Mouse (Mus musculus) hindbrain, postnatal 0 days (tissue): ENCODE measurements around the gene Spata25. TPM values are rescaled to one million over a fixed set of nuclear protein-coding genes. Genes with fewer than 3 reads are reported as not detected.
A peak's percentile ranks its signal among the peaks of the same experiment; 100 is the strongest.
"Not testable (repeated sequence)": the region's sequence is repeated elsewhere in the genome, so short reads cannot be mapped to it uniquely, and the experiment has no call there.

Experiments
- ATAC-seq: fragments of 200-750 bp; cut with Nextera tagmentation; 2 replicates; pipeline ENCODE4 v1.8.0; 2017; ENCODE audit warnings: mild to moderate bottlenecking, moderate TSS enrichment, moderate library complexity
- DNase-seq: peaks from one replicate; pipeline ENCODE4 v3.0.0-alpha.2; 2015; ENCODE audit warnings: low spot score
- H3K27ac ChIP-seq: fragments of 300-500 bp; sonication (generic); 2 replicates; pipeline ENCODE4 v1.5.1; 2014; ENCODE audit warnings: mild to moderate bottlenecking
- H3K27me3 ChIP-seq: fragments of 300-500 bp; sonication (generic); 2 replicates; pipeline ENCODE4 v1.6.1; 2014; ENCODE audit warnings: low read length, mixed read lengths; ENCODE audit not compliant: insufficient read depth
- H3K36me3 ChIP-seq: fragments of 300-500 bp; sonication (generic); 2 replicates; pipeline ENCODE4 v1.6.1; 2014; ENCODE audit warnings: low read length, mixed read lengths; ENCODE audit not compliant: insufficient read depth
- H3K4me1 ChIP-seq: fragments of 300-500 bp; sonication (generic); 2 replicates; pipeline ENCODE4 v1.6.1; 2014; ENCODE audit warnings: antibody characterized with exemption, low read length, mixed read lengths; ENCODE audit not compliant: insufficient read depth
- H3K4me2 ChIP-seq: fragments of 300-500 bp; sonication (generic); 2 replicates; pipeline ENCODE4 v1.6.1; 2014; ENCODE audit warnings: low read depth, mild to moderate bottlenecking, low read length, moderate library complexity, mixed read lengths
- H3K4me3 ChIP-seq: fragments of 300-500 bp; sonication (generic); 2 replicates; pipeline ENCODE4 v1.5.1; 2014; ENCODE audit warnings: low read length
- H3K9ac ChIP-seq: fragments of 300-500 bp; sonication (generic); replicated peaks from 2 replicates; pipeline ENCODE4 v1.6.1; 2014; ENCODE audit warnings: mild to moderate bottlenecking, low read length, moderate library complexity, mixed read lengths
- H3K9me3 ChIP-seq: fragments of 300-500 bp; sonication (generic); 2 replicates; pipeline ENCODE4 v1.6.1; 2016; ENCODE audit warnings: low read length, mixed read lengths
- CTCF ChIP-seq: IDR thresholded peaks from 2 replicates; pipeline ENCODE4 v1.5.1; 2016; ENCODE audit warnings: antibody characterized with exemption, control low read depth, low read depth
- WGBS: fragments of 180-500 bp; shearing (Covaris S2); extraction: QIAGEN DNeasy Blood & Tissue Kit; methylation state at CpG from one replicate; pipeline ENCODE4 v1.1.7; 2014; 5-methylcytosine and 5-hydroxymethylcytosine counted together
- polyA plus RNA-seq: library from polyadenylated mRNA; unstranded; fragments of >200 nt; fragmentation: Nextera tagmentation; extraction: Ambion mirVana; gene quantifications from 2 replicates; pipeline ENCODE4 v1.2.1, GENCODE M21; 2015
- total RNA-seq: library from RNA; depleted of rRNA; stranded (reverse); fragments of >200 nt; gene quantifications from 2 replicates; pipeline ENCODE4 v1.2.3, GENCODE M21; 2014

Gene Spata25
- total and polyA plus RNA-seq, 2 experiments from 2014 or later = not detected

DNA sequence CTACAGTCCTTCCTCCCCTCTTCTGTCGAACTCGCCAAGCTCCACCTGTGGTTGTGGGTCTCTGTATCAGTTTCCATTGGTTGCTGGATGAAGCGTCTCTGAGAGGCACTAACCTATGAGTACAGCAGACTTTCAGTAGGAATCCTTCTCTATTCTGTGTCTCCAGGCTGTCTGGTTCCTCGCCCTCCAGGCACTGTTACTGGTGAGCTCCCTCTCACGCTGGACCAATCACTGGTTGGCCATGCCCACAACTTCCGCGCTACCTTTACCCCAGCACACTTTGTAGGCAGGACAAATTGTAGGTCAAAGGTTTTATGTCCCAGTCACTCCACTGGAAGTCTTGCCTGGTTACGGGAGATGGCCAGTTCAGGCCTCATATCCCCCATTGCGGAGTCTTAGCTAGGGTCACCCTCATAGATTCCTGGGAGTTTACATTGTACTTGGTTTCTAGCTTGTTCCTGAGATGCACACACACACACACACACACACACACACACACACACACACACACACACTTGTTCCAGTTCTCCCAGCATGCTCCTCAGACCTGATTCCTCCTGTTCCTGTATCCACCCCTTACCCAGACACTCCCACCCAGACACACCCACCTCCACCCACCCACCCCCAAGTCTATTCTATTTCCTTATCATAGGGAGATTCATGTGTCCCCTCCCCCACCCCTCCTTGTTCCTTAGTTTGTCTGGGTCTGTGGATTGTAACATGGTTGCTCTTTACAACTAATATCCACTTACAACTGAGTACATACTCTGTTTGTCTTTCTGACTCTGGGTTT is 31.5 kb upstream of the Spata25 start:
- Histone ChIP-seq H3K27me3 (0 out of 2 replicates have a peak, but pooled peaks cover 11% of the 10 kb centered on the region), H3K4me3 (no peak overlapping the region), H3K9me3 (no peaks in the 10 kb centered on the region), H3K4me2 (no peak overlapping the region), H3K27ac (no peak overlapping the region), H3K9ac (no peak overlapping the region), H3K4me1 (peaks cover 22% of the 10 kb centered on the region; the same call in 1 of the 2 replicates), H3K36me3 (no peaks in the 10 kb centered on the region)
- no peak for ATAC-seq
- TF ChIP-seq CTCF = no peak
- DNase-seq = no peak
- WGBS = 69% methylated on average over 9 of the region's 9 CpGs

DNA sequence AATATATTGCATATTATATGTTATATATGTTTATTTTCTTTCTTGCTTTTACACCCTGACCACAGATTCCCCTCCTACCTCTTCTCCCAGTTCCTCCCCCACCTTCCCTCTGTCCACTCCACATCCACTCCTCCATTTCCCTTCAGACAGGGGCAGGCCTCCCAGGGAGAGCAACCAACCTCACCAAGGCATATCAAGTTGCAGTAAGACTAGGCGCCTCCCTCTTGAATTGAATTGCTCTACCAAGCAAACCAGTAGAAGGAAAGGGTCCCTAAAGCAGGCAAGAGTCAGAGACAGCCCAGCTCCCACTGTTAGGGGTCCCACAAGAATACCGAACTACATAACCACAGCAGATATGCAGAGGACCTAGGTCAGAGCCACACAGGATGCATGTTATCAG is 30.8 kb upstream of the Spata25 start:
- 71% methylated on average over 2 of the region's 2 CpGs for WGBS
- no peaks in the 10 kb centered on the region for H3K9me3 ChIP-seq
- no peak overlapping the region for H3K9ac ChIP-seq
- peaks cover 22% of the 10 kb centered on the region; the same call in 1 of the 2 replicates for H3K4me1 ChIP-seq
- ATAC-seq (no peak), DNase-seq (no peak)
- 0 out of 2 replicates have a peak, but pooled peaks cover 13% of the 10 kb centered on the region for H3K27me3 ChIP-seq
- TF ChIP-seq CTCF = no peak
- no peak overlapping the region for H3K27ac ChIP-seq
- no peak overlapping the region for H3K4me3 ChIP-seq
- H3K36me3 ChIP-seq = no peaks in the 10 kb centered on the region
- no peak overlapping the region for H3K4me2 ChIP-seq

DNA sequence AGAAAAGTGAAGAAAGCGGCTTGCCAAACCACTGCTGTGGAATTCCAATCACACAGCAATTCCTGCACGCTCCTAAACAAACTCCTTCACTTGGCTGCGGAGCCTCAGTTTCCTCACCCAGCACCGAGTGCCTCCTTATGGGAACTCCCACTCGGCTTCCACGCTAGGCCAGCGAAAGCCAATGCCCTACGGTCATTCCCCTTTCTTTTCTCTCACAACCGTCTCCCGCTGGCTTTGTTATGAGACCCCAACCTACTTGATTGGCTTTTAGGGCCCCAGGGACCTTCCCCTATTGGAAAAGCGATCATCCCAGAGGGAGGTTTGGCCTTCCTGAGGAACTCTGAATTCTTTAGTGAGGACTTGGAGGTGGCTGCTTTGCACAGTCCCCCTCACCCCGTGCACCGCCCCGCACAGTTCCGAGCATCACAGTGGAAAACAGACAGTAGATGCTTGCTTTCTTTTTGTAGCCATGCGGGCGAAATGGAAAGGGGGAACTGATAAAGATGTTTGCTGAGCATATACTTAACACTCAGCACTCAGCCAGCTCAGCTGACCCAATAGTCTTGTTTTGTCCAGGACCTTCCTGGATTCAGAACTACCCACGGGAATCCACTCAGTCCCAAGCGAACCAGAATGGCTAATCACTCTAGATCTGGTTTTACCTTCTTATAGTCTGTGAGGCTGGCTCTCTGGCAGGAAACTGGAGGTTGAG is 29.7 kb upstream of the Spata25 start:
- H3K9me3 ChIP-seq = no peaks in the 10 kb centered on the region
- H3K9ac ChIP-seq = peak overlapping the region; percentile 53
- H3K4me1 ChIP-seq = peaks cover 22% of the 10 kb centered on the region; the same call in 1 of the 2 replicates
- 2% methylated on average over 19 of the region's 19 CpGs for WGBS
- ATAC-seq (no peak), DNase-seq (no peak)
- H3K27me3 ChIP-seq = 0 out of 2 replicates have a peak, but pooled peaks cover 13% of the 10 kb centered on the region
- H3K4me2 ChIP-seq = peak overlapping the region; percentile 97
- H3K4me3 ChIP-seq = peak overlapping the region; percentile 50
- no peak for TF ChIP-seq CTCF
- no peaks in the 10 kb centered on the region for H3K36me3 ChIP-seq
- no peak overlapping the region; the same call in 1 of the 2 replicates for H3K27ac ChIP-seq

DNA sequence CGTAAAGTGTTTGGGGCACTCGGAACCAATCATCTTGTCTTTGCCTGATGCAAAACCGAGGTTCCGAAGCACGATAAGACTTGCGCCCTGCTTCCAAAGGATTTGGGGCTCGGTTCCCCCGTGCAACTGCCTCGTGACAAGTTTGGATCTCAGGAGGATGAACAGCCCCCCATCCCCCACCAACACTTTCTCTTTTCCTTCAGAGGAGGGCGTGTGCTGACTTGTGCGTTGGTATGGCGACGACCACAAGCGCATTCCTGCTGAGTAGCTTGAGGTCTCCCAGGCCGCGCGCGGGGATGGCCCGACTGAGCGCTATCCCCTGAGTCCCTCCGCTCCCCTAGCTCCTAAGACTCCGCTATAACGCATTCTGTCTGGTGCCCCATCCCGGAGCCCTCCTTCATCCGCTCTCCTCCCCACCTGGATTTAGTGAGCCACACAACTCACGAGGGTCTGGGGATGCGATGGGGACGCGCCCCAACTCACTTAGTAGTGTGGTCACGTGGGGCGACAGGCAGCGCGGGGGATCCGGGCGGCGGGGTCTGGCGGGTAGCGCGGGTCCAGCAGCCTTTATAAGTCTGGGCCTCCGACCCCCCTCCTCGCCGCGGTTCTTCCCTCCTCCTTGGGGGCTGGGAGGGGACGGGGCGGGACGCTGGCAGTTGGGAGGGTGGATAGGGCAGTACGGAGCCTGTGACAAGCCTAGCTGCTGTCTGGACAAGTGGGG is 28.9 kb upstream of the Spata25 start, which contains the start of gene Pltp:
Pltp (minus strand) TSS at position 611 of the 721 bp plus-strand sequence.
- DNase-seq (peak; percentile 64), ATAC-seq (peak; percentile 86)
- Histone ChIP-seq H3K9ac (peak within 1 kb of the TSS; percentile 53), H3K4me2 (peak within 1 kb of the TSS; percentile 97), H3K36me3 (no peaks in the 10 kb centered on the region), H3K27ac (peak within 1 kb of the TSS; percentile 58; the same call in 1 of the 2 replicates), H3K4me3 (peak within 1 kb of the TSS; percentile 50), H3K27me3 (0 out of 2 replicates have a peak, but pooled peaks cover 13% of the 10 kb centered on the region), H3K4me1 (peaks cover 22% of the 10 kb centered on the region; the same call in 1 of the 2 replicates), H3K9me3 (no peaks in the 10 kb centered on the region)
- under 1% methylated on average over 47 of the region's 47 CpGs for WGBS
- TF ChIP-seq CTCF = peak; percentile 10; the same call in 1 of the 2 replicates

DNA sequence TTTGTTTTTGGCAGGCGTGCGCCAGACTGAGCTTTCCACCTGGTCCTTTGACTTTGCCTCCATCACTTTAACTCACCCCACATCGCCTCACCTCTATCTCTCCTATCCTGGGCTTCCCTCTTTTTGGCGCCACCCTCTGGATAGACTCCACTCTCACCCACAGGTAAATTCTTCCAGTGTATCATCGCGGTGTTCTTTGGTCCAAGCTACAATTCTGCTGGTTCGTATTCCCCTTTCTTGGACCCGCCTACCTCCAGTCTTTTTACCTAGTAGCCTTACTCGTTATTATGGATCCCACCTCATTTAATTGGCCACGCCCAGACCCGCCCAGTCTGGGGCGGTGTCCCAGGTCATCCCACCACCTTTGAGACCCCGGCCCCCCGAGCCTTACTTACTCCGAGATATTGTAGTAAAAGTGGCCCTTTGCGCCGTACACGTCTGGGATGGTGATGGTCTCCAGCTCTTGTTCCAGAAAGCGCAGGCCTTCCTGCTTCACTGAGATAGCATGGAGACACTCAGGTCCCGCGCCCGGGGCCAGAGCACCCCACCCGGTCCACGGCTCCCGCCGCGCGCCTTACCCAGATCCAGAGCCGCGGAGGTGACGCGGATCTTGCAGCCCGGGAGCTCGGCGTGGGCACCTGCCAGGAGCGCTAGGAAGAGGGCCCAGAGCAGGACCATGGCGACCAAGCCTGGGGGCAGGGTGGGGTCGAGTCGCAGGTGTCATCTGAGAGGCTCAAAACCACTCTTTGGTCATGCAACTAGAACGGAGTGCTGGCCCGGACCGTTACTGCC is 28.2 kb upstream of the Spata25 start:
- H3K9ac ChIP-seq = peak overlapping the region; percentile 53; the same call in 1 of the 2 replicates
- H3K4me2 ChIP-seq = peak overlapping the region; percentile 97
- peak overlapping the region; percentile 58; the same call in 1 of the 2 replicates for H3K27ac ChIP-seq
- WGBS = under 1% methylated on average over 42 of the region's 42 CpGs
- ATAC-seq (peak; percentile 31), DNase-seq (peak; percentile 34)
- peak; percentile 39; the same call in 1 of the 2 replicates for TF ChIP-seq CTCF
- no peaks in the 10 kb centered on the region for H3K36me3 ChIP-seq
- peak overlapping the region; percentile 50 for H3K4me3 ChIP-seq
- H3K4me1 ChIP-seq = peaks cover 18% of the 10 kb centered on the region; the same call in 1 of the 2 replicates
- no peaks in the 10 kb centered on the region for H3K9me3 ChIP-seq
- H3K27me3 ChIP-seq = 0 out of 2 replicates have a peak, but pooled peaks cover 13% of the 10 kb centered on the region

DNA sequence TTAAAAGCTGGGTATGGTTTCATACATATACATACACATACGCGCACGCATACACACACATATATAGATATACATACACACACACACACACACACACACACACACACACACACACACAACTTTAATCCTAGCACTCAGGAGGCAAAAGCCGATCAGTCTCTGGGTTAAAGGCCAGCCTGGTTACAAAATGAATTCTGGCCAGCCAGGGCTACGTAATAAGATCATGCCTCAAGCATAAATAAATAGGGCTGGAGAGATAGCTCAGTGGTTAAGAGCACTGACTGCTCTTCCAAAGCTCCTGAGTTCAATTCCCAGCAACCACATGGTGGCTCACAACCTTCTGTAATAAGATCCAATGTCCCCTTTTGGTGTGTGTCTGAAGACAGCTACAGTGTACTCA is 27.2 kb upstream of the Spata25 start:
- H3K4me3 ChIP-seq, ATAC-seq, H3K9ac ChIP-seq, H3K27ac ChIP-seq, H3K9me3 ChIP-seq, H3K36me3 ChIP-seq, DNase-seq: not testable (repeated sequence)
- Histone ChIP-seq H3K27me3 (0 out of 2 replicates have a peak, but pooled peaks cover 13% of the 10 kb centered on the region), H3K4me2 (peak overlapping the region; percentile 97; the same call in 1 of the 2 replicates), H3K4me1 (peaks cover 15% of the 10 kb centered on the region; the same call in 1 of the 2 replicates)
- 81% methylated on average over 5 of the region's 5 CpGs for WGBS
